Mouse (Mus musculus) ES-CJ7 (cell line): ENCODE data around the gene Pik3ip1.

Experiments
- DNase-seq: peaks from one replicate; pipeline ENCODE4 v3.0.0; 2011; ENCODE audit warnings: low read depth, low spot score

The Pik3ip1 gene

GRCm38 (mm10) chr11:3373591-3374292 lies 43.5 kb downstream of the Pik3ip1 start:
- DNase-seq, result no peak

DNA sequence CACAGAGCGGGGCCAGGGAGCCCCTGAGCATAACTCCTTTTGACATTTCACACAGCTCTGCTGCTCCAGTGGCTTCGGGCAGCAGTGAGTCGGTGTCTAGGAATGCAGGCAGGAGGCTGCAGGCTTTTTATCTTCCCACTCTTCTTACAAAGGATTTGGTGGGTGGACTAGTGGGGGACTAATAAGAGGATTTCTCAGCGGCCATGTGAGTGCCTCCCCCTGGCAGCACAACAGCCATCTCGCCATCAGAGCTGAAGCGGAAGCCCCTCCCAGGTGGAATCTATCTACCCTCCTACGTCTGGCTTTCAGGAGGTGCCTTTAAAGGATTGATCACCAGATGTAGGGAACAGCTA lies 44.1 kb downstream of the Pik3ip1 start:
- DNase-seq, result no peak

GRCm38 (mm10) chr11:3374741-3375140 lies 44.5 kb downstream of the Pik3ip1 start:
- DNase-seq, result no peak

DNA sequence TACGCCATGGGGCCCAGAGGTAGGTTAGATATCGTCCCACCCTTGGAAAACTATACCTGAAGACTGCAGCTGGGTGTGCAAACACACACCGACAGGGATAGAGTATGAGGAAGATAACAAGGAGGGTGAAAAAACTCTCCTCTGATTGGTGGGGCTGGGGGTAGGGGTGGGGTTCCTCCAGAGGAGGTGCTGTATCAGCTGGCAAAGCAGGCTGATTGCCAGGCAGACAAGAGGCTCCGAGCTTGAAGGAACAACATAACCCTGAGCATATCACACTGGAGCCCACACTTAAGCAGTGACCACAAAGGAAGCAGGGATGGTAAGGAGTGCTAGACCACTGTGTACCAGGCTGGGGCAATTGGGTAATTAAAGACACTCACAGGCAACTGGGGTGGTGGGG lies 49.2 kb downstream of the Pik3ip1 start:
- no peak for DNase-seq

GRCm38 (mm10) chr11:3381148-3381814 lies 51.1 kb downstream of the Pik3ip1 start:
- DNase-seq, result no peak

DNA sequence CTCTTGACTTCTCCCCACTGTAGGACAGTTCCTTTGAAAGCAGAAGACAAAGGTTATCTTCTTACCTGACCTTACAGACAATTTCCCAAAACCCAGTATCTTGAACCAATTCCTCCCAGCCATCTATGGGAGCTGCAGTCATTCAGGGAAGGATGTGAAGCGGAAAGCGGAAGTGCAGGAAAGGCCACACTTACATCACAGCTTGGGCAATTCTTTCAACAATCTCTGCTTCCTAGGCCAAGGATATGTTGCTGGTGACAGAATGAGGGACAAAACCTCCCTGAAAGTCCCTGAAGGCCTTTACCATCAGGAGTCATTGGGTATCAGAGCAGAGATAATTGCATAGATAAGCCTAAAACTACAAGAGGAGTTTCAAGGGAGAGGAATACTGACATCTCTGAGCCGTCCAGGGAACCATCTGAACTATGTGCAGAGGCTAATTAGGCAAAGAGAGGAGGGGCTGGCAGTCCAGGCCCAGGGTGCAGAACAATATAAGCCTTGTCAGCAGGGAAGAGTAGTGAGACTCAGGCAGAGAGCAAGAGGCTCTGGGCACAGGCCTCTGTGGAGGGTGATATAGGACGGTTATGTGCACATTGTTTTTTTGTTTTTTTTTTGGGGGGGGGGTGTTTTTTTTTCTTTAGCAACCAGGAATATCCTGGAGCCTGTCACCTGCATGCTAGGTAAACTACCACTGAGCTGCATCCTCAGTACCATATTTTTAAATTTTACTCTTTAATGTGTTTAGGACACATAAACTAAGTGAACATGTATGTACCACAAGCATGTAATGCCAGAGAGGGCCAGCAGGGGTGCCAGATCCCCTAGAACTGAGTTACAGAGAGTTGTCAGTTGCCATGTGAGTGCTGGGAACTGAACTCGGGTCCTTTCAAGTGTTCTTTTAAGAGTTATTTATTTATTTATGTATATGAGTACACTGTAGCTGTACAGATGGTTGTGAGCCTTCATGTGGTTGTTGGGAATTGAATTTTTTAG lies 52.7 kb downstream of the Pik3ip1 start:
- peak; percentile 66 for DNase-seq

- peak; percentile 85 for DNase-seq
Measured at GRCm38 (mm10) chr11:3386941-3387368, 56.8 kb downstream of the Pik3ip1 start.

DNA sequence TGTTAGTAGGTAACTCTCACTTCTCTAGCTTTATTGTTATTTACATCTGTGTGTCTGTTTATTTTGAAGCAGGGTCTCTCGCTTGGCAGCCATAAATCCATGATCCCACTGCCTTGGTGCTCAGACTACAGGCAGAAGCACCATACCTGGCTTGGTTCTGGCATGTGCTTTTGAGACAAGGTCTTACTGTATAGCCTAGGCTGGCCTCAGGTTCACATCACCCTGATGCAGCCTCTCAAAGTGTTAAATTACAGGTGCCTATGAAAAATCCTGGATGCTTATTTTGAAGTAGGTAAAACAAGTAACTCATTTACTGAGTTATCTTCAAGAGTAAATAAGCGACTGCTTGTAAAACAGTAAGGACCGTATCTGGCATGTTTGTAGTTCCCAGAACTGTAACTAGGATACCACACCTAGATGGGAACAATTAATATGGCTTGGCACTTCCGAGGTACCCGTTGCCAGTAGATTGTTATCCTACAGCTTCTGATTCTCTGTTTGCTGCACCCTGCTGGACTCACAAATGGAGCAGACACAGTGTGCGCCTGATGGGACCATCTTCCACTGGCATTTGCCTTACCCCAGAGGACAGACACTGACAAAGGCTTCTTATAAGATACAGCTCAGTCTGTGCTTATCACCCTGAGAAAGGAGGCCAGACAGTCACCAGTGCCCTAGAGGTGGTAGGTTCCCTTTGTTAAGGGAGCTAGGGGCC lies 57.4 kb downstream of the Pik3ip1 start:
- no peak for DNase-seq

DNA sequence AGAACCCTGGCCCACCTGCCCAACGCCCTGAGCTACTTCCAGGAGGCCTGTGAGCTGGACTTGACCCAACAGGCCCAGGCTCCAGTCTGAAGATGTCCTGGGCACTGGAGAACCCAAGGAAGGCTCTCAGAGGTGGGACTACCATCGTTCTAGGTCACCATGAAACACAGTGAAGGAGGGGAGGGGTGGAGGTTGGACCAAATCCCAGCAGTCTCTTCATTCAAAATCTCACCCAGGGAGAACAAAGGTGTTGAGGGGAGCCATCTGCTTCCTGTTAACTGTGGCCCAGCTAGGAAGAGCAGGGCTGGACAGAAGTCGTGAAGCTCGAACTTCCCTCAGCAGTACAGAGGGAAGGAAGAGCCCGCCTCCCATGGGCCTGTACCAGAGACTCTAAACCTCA lies 59.8 kb downstream of the Pik3ip1 start:
- no peak for DNase-seq

GRCm38 (mm10) chr11:3390789-3391188 lies 60.6 kb downstream of the Pik3ip1 start:
- DNase-seq, result peak; percentile 53

- DNase-seq, result no peak
Measured at GRCm38 (mm10) chr11:3392526-3392925, 62.3 kb downstream of the Pik3ip1 start.
